Mouse (Mus musculus): ENCODE measurements around the gene Slc9a5. TPM values are rescaled to one million over a fixed set of nuclear protein-coding genes. Genes with fewer than 3 reads are reported as not detected.
A peak's percentile ranks its signal among the peaks of the same experiment; 100 is the strongest.

Slc9a5 gene
- polyA plus RNA-seq, 1 experiment from 2014 or later = 12.3 TPM

DNA sequence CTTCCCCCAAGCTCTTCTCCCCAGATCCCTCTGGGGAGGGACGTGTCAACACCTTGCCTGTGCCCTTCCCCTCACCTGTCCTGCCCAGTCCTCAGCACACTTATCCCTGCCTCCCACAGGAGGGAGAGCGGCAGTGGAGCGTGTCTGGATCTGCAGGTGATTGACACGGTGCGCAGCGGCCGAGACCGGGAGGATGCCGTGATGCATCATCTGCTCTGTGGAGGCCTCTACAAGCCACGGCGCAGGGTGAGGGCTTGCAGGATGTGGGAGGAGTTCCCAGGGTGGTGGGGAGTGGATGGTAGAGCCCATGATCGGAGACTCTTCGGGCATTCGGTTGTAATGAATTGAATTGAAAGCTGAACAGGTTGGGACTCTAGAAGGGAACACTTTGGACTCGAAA, 10.6 kb downstream of the Slc9a5 start:
- H3K36me3 ChIP-seq (ENCODE audit: control insufficient read depth, insufficient read depth, low read length) = peaks cover 19% of the 10 kb centered on the region
- no peaks in the 10 kb centered on the region; the same call in 1 of the 2 replicates for H3K4me1 ChIP-seq (ENCODE audit: control insufficient read depth, insufficient read depth, low read depth, low read length)
- H3K9ac ChIP-seq (ENCODE audit: low read depth, low read length) = no peak overlapping the region
- H3K4me2 ChIP-seq (ENCODE audit: low read length) = no peak overlapping the region
- 70% methylated on average over 15 of the region's 15 CpGs for WGBS
- H3K27me3 ChIP-seq (replicated peaks; ENCODE audit: control insufficient read depth, insufficient read depth, low read length) = no peaks in the 10 kb centered on the region
- no peak overlapping the region for H3K4me3 ChIP-seq (ENCODE audit: low read length)
- H3K9me3 ChIP-seq (ENCODE audit: control insufficient read depth, low read length) = no peaks in the 10 kb centered on the region
- no peak overlapping the region for H3K27ac ChIP-seq (ENCODE audit: low read depth, low read length)
- ATAC-seq = peak; percentile 31; the same call in 1 of the 2 replicates

GRCm38 (mm10) chr8:105359646-105360045, 11.0 kb downstream of the Slc9a5 start:
- no peaks in the 10 kb centered on the region; the same call in 1 of the 2 replicates for H3K4me1 ChIP-seq (ENCODE audit: control insufficient read depth, insufficient read depth, low read depth, low read length)
- peak; percentile 43; the same call in 1 of the 2 replicates for ATAC-seq
- peaks cover 19% of the 10 kb centered on the region for H3K36me3 ChIP-seq (ENCODE audit: control insufficient read depth, insufficient read depth, low read length)
- H3K27ac ChIP-seq (ENCODE audit: low read depth, low read length) = no peak overlapping the region
- H3K4me3 ChIP-seq (ENCODE audit: low read length) = no peak overlapping the region
- 52% methylated on average over 4 of the region's 4 CpGs for WGBS
- H3K9ac ChIP-seq (ENCODE audit: low read depth, low read length) = no peak overlapping the region
- no peaks in the 10 kb centered on the region for H3K27me3 ChIP-seq (replicated peaks; ENCODE audit: control insufficient read depth, insufficient read depth, low read length)
- no peak overlapping the region for H3K4me2 ChIP-seq (ENCODE audit: low read length)
- no peaks in the 10 kb centered on the region for H3K9me3 ChIP-seq (ENCODE audit: control insufficient read depth, low read length)

GRCm38 (mm10) chr8:105361751-105362702, 13.4 kb downstream of the Slc9a5 start:
- no peaks in the 10 kb centered on the region for H3K9me3 ChIP-seq (ENCODE audit: control insufficient read depth, low read length)
- WGBS = 62% methylated on average over 12 of the region's 12 CpGs

GRCm38 (mm10) chr8:105367107-105367506, 18.5 kb downstream of the Slc9a5 start:
- no peaks in the 10 kb centered on the region for H3K4me1 ChIP-seq (ENCODE audit: control insufficient read depth, insufficient read depth, low read depth, low read length)
- peaks cover 10% of the 10 kb centered on the region for H3K36me3 ChIP-seq (ENCODE audit: control insufficient read depth, insufficient read depth, low read length)
- no peak overlapping the region for H3K4me2 ChIP-seq (ENCODE audit: low read length)
- 67% methylated on average over 2 of the region's 2 CpGs for WGBS
- no peaks in the 10 kb centered on the region for H3K27me3 ChIP-seq (replicated peaks; ENCODE audit: control insufficient read depth, insufficient read depth, low read length)
- no peaks in the 10 kb centered on the region for H3K9me3 ChIP-seq (ENCODE audit: control insufficient read depth, low read length)
- H3K27ac ChIP-seq (ENCODE audit: low read depth, low read length) = no peak overlapping the region
- H3K9ac ChIP-seq (ENCODE audit: low read depth, low read length) = no peak overlapping the region
- no peak for ATAC-seq
- H3K4me3 ChIP-seq (ENCODE audit: low read length) = no peak overlapping the region

More at GRCm38 (mm10) chr8:105361751-105362702, 13.4 kb downstream of the Slc9a5 start:
- Histone ChIP-seq H3K4me2 (ENCODE audit: low read length) (no peak overlapping the region), H3K4me1 (ENCODE audit: control insufficient read depth, insufficient read depth, low read depth, low read length) (no peaks in the 10 kb centered on the region; the same call in 1 of the 2 replicates), H3K27me3 (replicated peaks; ENCODE audit: control insufficient read depth, insufficient read depth, low read length) (no peaks in the 10 kb centered on the region), H3K36me3 (ENCODE audit: control insufficient read depth, insufficient read depth, low read length) (peaks cover 16% of the 10 kb centered on the region), H3K27ac (ENCODE audit: low read depth, low read length) (no peak overlapping the region), H3K9ac (ENCODE audit: low read depth, low read length) (no peak overlapping the region), H3K4me3 (ENCODE audit: low read length) (no peak overlapping the region)
- ATAC-seq = no peak

GRCm38 (mm10) chr8:105372473-105372872, 23.8 kb downstream of the Slc9a5 start:
- no peaks in the 10 kb centered on the region for H3K27me3 ChIP-seq (replicated peaks; ENCODE audit: control insufficient read depth, insufficient read depth, low read length)
- H3K4me2 ChIP-seq (ENCODE audit: low read length) = no peak overlapping the region
- H3K27ac ChIP-seq (ENCODE audit: low read depth, low read length) = no peak overlapping the region
- no peaks in the 10 kb centered on the region; the same call in 1 of the 2 replicates for H3K36me3 ChIP-seq (ENCODE audit: control insufficient read depth, insufficient read depth, low read length)
- 80% methylated on average over 8 of the region's 9 CpGs for WGBS
- no peaks in the 10 kb centered on the region for H3K4me1 ChIP-seq (ENCODE audit: control insufficient read depth, insufficient read depth, low read depth, low read length)
- H3K4me3 ChIP-seq (ENCODE audit: low read length) = no peak overlapping the region
- no peak for ATAC-seq
- no peaks in the 10 kb centered on the region for H3K9me3 ChIP-seq (ENCODE audit: control insufficient read depth, low read length)
- no peak overlapping the region for H3K9ac ChIP-seq (ENCODE audit: low read depth, low read length)

DNA sequence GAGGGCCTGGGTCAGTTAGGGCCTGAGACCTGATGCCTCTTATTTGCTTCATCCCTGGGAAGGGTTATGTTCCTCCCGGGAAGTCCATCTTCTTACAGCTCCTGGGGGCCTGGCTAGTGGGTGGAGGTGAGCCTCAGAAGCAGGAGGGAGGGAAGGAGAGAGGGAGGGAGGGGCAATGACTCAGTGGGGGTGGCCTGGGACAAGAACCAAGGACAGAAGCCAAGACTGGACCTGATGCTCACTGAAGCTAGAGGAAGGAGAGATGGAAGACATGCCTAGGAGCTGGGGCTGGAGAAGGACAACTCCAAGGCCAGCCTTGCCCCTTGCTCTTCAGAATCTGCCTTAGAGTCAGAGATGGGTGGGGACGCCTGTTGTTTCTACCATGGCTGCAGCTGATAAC, 24.4 kb downstream of the Slc9a5 start, which contains the start of gene Plekhg4:
TSS of gene Plekhg4 (plus strand) at position 243 of the 400 bp plus-strand sequence.
- H3K36me3 ChIP-seq (ENCODE audit: control insufficient read depth, insufficient read depth, low read length) = no peaks in the 10 kb centered on the region; the same call in 1 of the 2 replicates
- 51% methylated on average over 2 of the region's 2 CpGs for WGBS

DNA sequence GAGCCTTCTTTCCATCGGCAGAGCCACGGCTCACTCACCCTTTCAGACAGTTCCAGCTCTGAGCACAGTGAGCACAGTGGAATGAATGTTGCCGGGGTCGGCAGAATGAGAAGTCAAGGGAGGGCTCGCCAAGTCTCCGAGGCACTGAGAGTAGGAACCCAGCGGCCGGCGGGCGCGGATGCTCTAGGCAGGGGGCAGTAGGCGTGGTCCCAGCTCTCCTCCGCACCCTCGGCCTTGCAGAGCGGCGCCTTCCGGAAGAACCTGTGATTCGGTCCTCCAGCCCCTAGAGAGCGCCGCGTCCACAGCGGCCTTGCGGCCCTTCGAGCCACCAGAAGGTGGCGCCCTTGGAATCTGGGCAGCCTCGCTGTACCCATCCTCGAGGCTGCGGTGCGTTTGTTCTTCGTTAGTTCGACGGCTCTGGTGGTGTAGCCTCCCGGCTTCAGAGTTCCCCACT, 25.9 kb downstream of the Slc9a5 start:
- 33% methylated on average over 26 of the region's 33 CpGs for WGBS
- no peak overlapping the region for H3K27ac ChIP-seq (ENCODE audit: low read depth, low read length)
- no peaks in the 10 kb centered on the region for H3K27me3 ChIP-seq (replicated peaks; ENCODE audit: control insufficient read depth, insufficient read depth, low read length)
- H3K4me2 ChIP-seq (ENCODE audit: low read length) = peak overlapping the region; percentile 51
- peak overlapping the region; percentile 36; the same call in 1 of the 2 replicates for H3K9ac ChIP-seq (ENCODE audit: low read depth, low read length)
- H3K9me3 ChIP-seq (ENCODE audit: control insufficient read depth, low read length) = no peaks in the 10 kb centered on the region
- H3K4me3 ChIP-seq (ENCODE audit: low read length) = peak overlapping the region; percentile 14
- peaks cover 3% of the 10 kb centered on the region; the same call in 1 of the 2 replicates for H3K4me1 ChIP-seq (ENCODE audit: control insufficient read depth, insufficient read depth, low read depth, low read length)
- peak; percentile 32; the same call in 1 of the 2 replicates for ATAC-seq
- no peaks in the 10 kb centered on the region for H3K36me3 ChIP-seq (ENCODE audit: control insufficient read depth, insufficient read depth, low read length)

More for the DNA sequence above, 24.4 kb downstream of the Slc9a5 start, which contains the start of gene Plekhg4:
- no peak for ATAC-seq
- Histone ChIP-seq H3K9me3 (ENCODE audit: control insufficient read depth, low read length) (no peaks in the 10 kb centered on the region), H3K4me2 (ENCODE audit: low read length) (no peak within 1 kb of the TSS), H3K27me3 (replicated peaks; ENCODE audit: control insufficient read depth, insufficient read depth, low read length) (no peaks in the 10 kb centered on the region), H3K4me1 (ENCODE audit: control insufficient read depth, insufficient read depth, low read depth, low read length) (no peaks in the 10 kb centered on the region), H3K4me3 (ENCODE audit: low read length) (no peak within 1 kb of the TSS), H3K27ac (ENCODE audit: low read depth, low read length) (no peak within 1 kb of the TSS), H3K9ac (ENCODE audit: low read depth, low read length) (no peak within 1 kb of the TSS)

DNA sequence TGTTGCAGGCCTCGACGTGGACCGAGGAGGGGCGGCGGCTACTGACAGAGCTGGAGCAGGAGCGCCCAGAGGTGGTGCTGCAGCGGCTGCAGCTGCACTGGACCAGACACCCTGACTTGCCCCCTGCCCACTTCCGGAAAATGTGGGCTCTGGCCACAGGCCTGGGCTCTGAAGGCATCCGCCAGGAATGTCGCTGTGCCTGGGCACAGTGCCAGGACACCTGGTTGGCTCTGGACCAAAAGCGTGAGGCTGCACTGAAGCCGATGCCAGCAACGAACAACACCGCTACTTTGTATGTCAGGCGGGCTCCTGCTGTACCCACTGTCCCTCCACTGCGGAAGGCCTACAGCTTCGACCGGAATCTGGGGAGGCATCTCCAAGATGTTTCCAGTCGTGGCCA, 30.0 kb downstream of the Slc9a5 start:
- WGBS = 57% methylated on average over 19 of the region's 19 CpGs
- no peaks in the 10 kb centered on the region for H3K36me3 ChIP-seq (ENCODE audit: control insufficient read depth, insufficient read depth, low read length)
- H3K27me3 ChIP-seq (replicated peaks; ENCODE audit: control insufficient read depth, insufficient read depth, low read length) = no peaks in the 10 kb centered on the region
- H3K4me2 ChIP-seq (ENCODE audit: low read length) = no peak overlapping the region
- H3K4me3 ChIP-seq (ENCODE audit: low read length) = no peak overlapping the region
- no peak overlapping the region for H3K9ac ChIP-seq (ENCODE audit: low read depth, low read length)
- H3K4me1 ChIP-seq (ENCODE audit: control insufficient read depth, insufficient read depth, low read depth, low read length) = peaks cover 3% of the 10 kb centered on the region; the same call in 1 of the 2 replicates
- peak; percentile 53 for ATAC-seq
- no peaks in the 10 kb centered on the region for H3K9me3 ChIP-seq (ENCODE audit: control insufficient read depth, low read length)
- H3K27ac ChIP-seq (ENCODE audit: low read depth, low read length) = no peak overlapping the region

DNA sequence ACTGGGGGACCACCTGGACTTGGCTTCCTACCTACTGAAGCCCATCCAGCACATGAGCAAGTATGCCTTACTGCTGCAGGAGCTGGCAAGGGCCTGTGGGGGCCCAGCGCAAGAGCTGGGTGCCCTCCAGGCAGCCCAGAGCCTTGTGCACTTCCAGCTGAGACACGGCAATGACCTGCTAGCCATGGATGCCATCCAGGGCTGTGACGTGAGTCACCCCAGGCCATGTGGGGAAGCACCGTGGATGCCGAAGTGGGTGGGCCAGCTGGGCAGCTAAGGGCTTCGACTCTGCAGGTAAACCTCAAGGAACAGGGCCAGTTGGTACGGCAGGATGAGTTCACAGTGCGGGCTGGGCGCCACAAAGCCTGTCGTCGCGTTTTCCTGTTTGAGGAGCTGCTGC, 31.7 kb downstream of the Slc9a5 start:
- WGBS = 87% methylated on average over 12 of the region's 12 CpGs
- Histone ChIP-seq H3K4me3 (ENCODE audit: low read length) (no peak overlapping the region), H3K36me3 (ENCODE audit: control insufficient read depth, insufficient read depth, low read length) (no peaks in the 10 kb centered on the region), H3K4me1 (ENCODE audit: control insufficient read depth, insufficient read depth, low read depth, low read length) (peaks cover 3% of the 10 kb centered on the region; the same call in 1 of the 2 replicates), H3K9me3 (ENCODE audit: control insufficient read depth, low read length) (no peaks in the 10 kb centered on the region), H3K27ac (ENCODE audit: low read depth, low read length) (no peak overlapping the region), H3K9ac (ENCODE audit: low read depth, low read length) (no peak overlapping the region), H3K27me3 (replicated peaks; ENCODE audit: control insufficient read depth, insufficient read depth, low read length) (no peaks in the 10 kb centered on the region), H3K4me2 (ENCODE audit: low read length) (no peak overlapping the region)
- ATAC-seq = no peak
